Mouse (Mus musculus) heart, adult 2 months (tissue): ENCODE results near the gene Cwc27.

ENCODE experiments used
- CTCF ChIP-seq: fragments of 200-600 bp; IDR thresholded peaks from 2 replicates; pipeline ENCODE4 v1.8.1; 2022; ENCODE audit warnings: antibody characterized with exemption, mild to moderate bottlenecking, moderate library complexity
- EP300 ChIP-seq: fragments of 200-500 bp; IDR thresholded peaks from 2 replicates; pipeline ENCODE4 v1.6.1; 2011; ENCODE audit warnings: low read depth, low read length, control low read depth; ENCODE audit not compliant: insufficient read depth

GRCm38 (mm10) chr13:104832811-104833210, 15.9 kb upstream of the Cwc27 start:
- TF ChIP-seq EP300 (no peak), CTCF (no peak)
